Mouse (Mus musculus) G1E (cell line): Measurements from ENCODE around the gene Grik1. TPM values are rescaled to one million over a fixed set of nuclear protein-coding genes. Genes with fewer than 3 reads are reported as not detected.

Experiments used
- ATAC-seq: 2 replicates; pipeline ENCODE4 v1.8.0; 2016; ENCODE audit warnings: mild to moderate bottlenecking; ENCODE audit not compliant: insufficient number of reproducible peaks, poor library complexity, low FRiP score, severe bottlenecking; ENCODE audit errors: extremely low read depth
- DNase-seq: peaks from one replicate; pipeline ENCODE4 v3.0.0; 2012; ENCODE audit warnings: low spot score
- H3K27me3 ChIP-seq: 2 replicates; pipeline ENCODE4 v1.6.1; 2012; ENCODE audit warnings: mild to moderate bottlenecking, low read length, inconsistent platforms; ENCODE audit not compliant: insufficient read depth
- H3K36me3 ChIP-seq: replicated peaks from 2 replicates; pipeline ENCODE3; 2012; ENCODE audit warnings: mild to moderate bottlenecking, inconsistent platforms
- H3K4me1 ChIP-seq: 2 replicates; pipeline ENCODE4 v1.6.1; 2012; ENCODE audit warnings: low read depth, low read length, inconsistent platforms, mixed read lengths; ENCODE audit not compliant: insufficient read depth
- H3K4me3 ChIP-seq: 2 replicates; pipeline ENCODE4 v1.5.1; 2012; ENCODE audit warnings: low read depth, mild to moderate bottlenecking, inconsistent platforms, low read length, moderate library complexity, mixed read lengths
- H3K9me3 ChIP-seq: replicated peaks from 2 replicates; pipeline ENCODE4 v1.6.1; 2012; ENCODE audit warnings: inconsistent platforms
- CTCF ChIP-seq: IDR thresholded peaks from 2 replicates; pipeline ENCODE4 v1.5.1; 2012; ENCODE audit warnings: low read depth, low read length, inconsistent platforms, mixed read lengths
- GATA1 ChIP-seq: IDR thresholded peaks from 2 replicates; pipeline ENCODE4 v1.6.1; 2012; ENCODE audit warnings: borderline replicate concordance, low read length, inconsistent platforms, mixed read lengths
- GATA2 ChIP-seq: IDR thresholded peaks from 2 replicates; pipeline ENCODE4 v1.6.1; 2012; ENCODE audit warnings: low read depth, low read length, inconsistent platforms, borderline replicate concordance
- POLR2AphosphoS5 ChIP-seq: IDR thresholded peaks from 2 replicates; pipeline ENCODE4 v1.6.1; 2012; ENCODE audit warnings: low read depth, low read length, inconsistent platforms; ENCODE audit not compliant: insufficient replicate concordance
- TAL1 ChIP-seq: conservative IDR thresholded peaks from 2 replicates; pipeline ENCODE4 v1.6.1; 2012; ENCODE audit warnings: low read depth, low read length, inconsistent platforms, mixed read lengths
- polyA plus RNA-seq: library from polyadenylated mRNA; stranded (reverse); fragments of >175 nt; gene quantifications from 2 replicates; pipeline ENCODE4 v1.2.3, GENCODE M21; 2012
- total RNA-seq, 2 experiments: library from RNA; stranded (forward) in 1 of 2; stranded (reverse) in 1 of 2; fragments of 200-1000 nt in 1 of 2; fragments of >200 nt in 1 of 2; fragmentation: Nextera tagmentation in 1 of 2; gene quantifications; 2 replicates each; pipeline ENCODE4 v1.2.3; 2014 to 2017

The Grik1 gene
- total and polyA plus RNA-seq, 3 experiments, result 0.05 TPM; not detected in 2

- H3K4me1 ChIP-seq, result no peaks in the 10 kb centered on the region
- H3K36me3 ChIP-seq, result no peaks in the 10 kb centered on the region
- ATAC-seq (no peak), DNase-seq (no peak)
- no peaks in the 10 kb centered on the region for H3K27me3 ChIP-seq
- H3K9me3 ChIP-seq, result peaks cover 15% of the 10 kb centered on the region
- H3K4me3 ChIP-seq, result no peak overlapping the region
- TF ChIP-seq POLR2AphosphoS5, result no peak
- TF ChIP-seq GATA2, result no peak
- no peak for TF ChIP-seq TAL1
- TF ChIP-seq CTCF, result no peak
- no peak for TF ChIP-seq GATA1
Measured at GRCm38 (mm10) chr16:87984201-87984870, 305.7 kb downstream of the Grik1 start.

- H3K27me3 ChIP-seq, result no peaks in the 10 kb centered on the region
- peaks cover 21% of the 10 kb centered on the region for H3K9me3 ChIP-seq
- no peak for DNase-seq
- no peaks in the 10 kb centered on the region for H3K36me3 ChIP-seq
- H3K4me3 ChIP-seq, result no peak overlapping the region
- TF ChIP-seq CTCF (no peak), GATA2 (no peak), POLR2AphosphoS5 (no peak), GATA1 (no peak), TAL1 (no peak)
- H3K4me1 ChIP-seq, result no peaks in the 10 kb centered on the region
- ATAC-seq, result no peak
Measured at GRCm38 (mm10) chr16:87974076-87974443, 316.0 kb downstream of the Grik1 start.

GRCm38 (mm10) chr16:87973394-87974075, 316.5 kb downstream of the Grik1 start:
- TF ChIP-seq TAL1 (no peak), CTCF (no peak)
- Histone ChIP-seq H3K4me1 (no peaks in the 10 kb centered on the region), H3K27me3 (no peaks in the 10 kb centered on the region), H3K4me3 (no peak overlapping the region), H3K36me3 (no peaks in the 10 kb centered on the region), H3K9me3 (peaks cover 21% of the 10 kb centered on the region)
- DNase-seq, result no peak
- no peak for ATAC-seq

DNA sequence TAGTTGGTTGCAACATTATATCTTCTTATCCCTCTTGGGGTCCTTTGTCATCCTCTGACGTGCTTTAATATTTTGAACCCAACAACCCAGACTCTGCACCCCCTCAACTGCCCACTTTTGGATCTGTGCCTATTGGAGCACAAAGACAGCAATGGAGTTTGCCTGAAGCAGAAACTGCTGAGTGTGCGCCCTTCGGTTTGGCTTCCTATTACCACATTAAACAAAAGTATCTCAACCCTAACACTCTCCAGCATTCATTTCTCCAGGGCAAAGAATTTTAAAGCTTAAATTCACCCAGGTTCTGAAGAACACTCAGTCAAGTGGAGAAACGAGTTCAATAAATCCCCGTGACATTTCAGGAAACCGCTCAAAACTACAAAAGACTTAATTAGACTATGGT, 318.2 kb downstream of the Grik1 start:
- no peak for DNase-seq
- H3K4me3 ChIP-seq, result no peak overlapping the region
- H3K9me3 ChIP-seq, result peaks cover 26% of the 10 kb centered on the region
- no peak for TF ChIP-seq CTCF
- TF ChIP-seq TAL1, result no peak
- TF ChIP-seq POLR2AphosphoS5, result no peak
- TF ChIP-seq GATA1, result no peak
- TF ChIP-seq GATA2, result no peak
- H3K36me3 ChIP-seq, result no peaks in the 10 kb centered on the region
- no peak for ATAC-seq
- no peaks in the 10 kb centered on the region for H3K27me3 ChIP-seq
- H3K4me1 ChIP-seq, result no peaks in the 10 kb centered on the region

GRCm38 (mm10) chr16:87969936-87970335, 320.1 kb downstream of the Grik1 start:
- DNase-seq (no peak), ATAC-seq (no peak)
- Histone ChIP-seq H3K4me3 (no peak overlapping the region), H3K36me3 (no peaks in the 10 kb centered on the region), H3K9me3 (peaks cover 23% of the 10 kb centered on the region), H3K27me3 (no peaks in the 10 kb centered on the region), H3K4me1 (no peaks in the 10 kb centered on the region)
- TF ChIP-seq GATA2 (no peak), TAL1 (no peak), CTCF (no peak), POLR2AphosphoS5 (no peak), GATA1 (no peak)

DNA sequence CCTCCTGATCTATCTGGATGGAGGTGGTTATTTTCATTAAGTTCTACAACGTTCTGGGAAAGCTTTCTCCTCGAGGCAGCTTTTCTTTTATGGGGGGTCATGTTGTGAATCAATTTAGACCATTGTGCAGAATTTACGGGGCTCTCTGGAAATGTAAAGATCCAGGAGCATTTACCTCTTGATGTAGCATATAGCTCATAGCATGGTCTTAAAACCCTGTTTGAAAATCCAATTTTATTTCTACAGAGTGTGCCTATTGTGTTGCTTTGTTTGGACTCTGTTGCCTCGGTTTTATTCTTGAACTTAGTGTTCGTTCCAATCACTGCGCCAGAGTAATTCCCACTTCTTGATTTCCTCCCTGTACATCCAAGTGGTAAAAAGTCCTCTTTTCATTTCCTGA, 328.6 kb downstream of the Grik1 start:
- DNase-seq (no peak), ATAC-seq (no peak)
- Histone ChIP-seq H3K4me1 (no peaks in the 10 kb centered on the region), H3K9me3 (peaks cover 21% of the 10 kb centered on the region), H3K4me3 (no peak overlapping the region), H3K27me3 (no peaks in the 10 kb centered on the region), H3K36me3 (no peaks in the 10 kb centered on the region)
- TF ChIP-seq TAL1 (no peak), CTCF (no peak), POLR2AphosphoS5 (no peak), GATA2 (no peak), GATA1 (no peak)

- Histone ChIP-seq H3K4me3 (no peak overlapping the region), H3K9me3 (peaks cover 34% of the 10 kb centered on the region), H3K4me1 (no peaks in the 10 kb centered on the region), H3K27me3 (no peaks in the 10 kb centered on the region), H3K36me3 (no peaks in the 10 kb centered on the region)
- ATAC-seq (no peak), DNase-seq (no peak)
- TF ChIP-seq GATA2 (no peak), CTCF (no peak), POLR2AphosphoS5 (no peak), TAL1 (no peak), GATA1 (no peak)
Measured at GRCm38 (mm10) chr16:87957449-87957848, 332.6 kb downstream of the Grik1 start.
